Mouse (Mus musculus) forebrain, embryonic 10.5 days (tissue): Measurements from ENCODE around the gene Pigm. TPM values are rescaled to one million over a fixed set of nuclear protein-coding genes. Genes with fewer than 3 reads are reported as not detected.
A peak's percentile ranks its signal among the peaks of the same experiment; 100 is the strongest.

Experiments
- DNase-seq: peaks from one replicate; pipeline ENCODE4 v3.0.0-alpha.2; 2017; ENCODE audit warnings: low spot score; ENCODE audit errors: extremely low spot score
- H3K27ac ChIP-seq: fragments of 300-500 bp; sonication (generic); 2 replicates; pipeline ENCODE4 v1.5.1; 2016; ENCODE audit warnings: mild to moderate bottlenecking
- H3K27me3 ChIP-seq: fragments of 300-500 bp; sonication (generic); 2 replicates; pipeline ENCODE4 v1.6.1; 2016; ENCODE audit warnings: mild to moderate bottlenecking; ENCODE audit not compliant: poor library complexity, severe bottlenecking
- H3K36me3 ChIP-seq: fragments of 300-500 bp; sonication (generic); replicated peaks from 2 replicates; pipeline ENCODE4 v1.6.1; 2016; ENCODE audit warnings: mild to moderate bottlenecking, moderate library complexity
- H3K4me1 ChIP-seq: fragments of 300-500 bp; sonication (generic); 2 replicates; pipeline ENCODE4 v1.6.1; 2016
- H3K4me3 ChIP-seq: fragments of 300-500 bp; sonication (generic); 2 replicates; pipeline ENCODE4 v1.5.1; 2016; ENCODE audit warnings: mild to moderate bottlenecking, moderate library complexity
- H3K9me3 ChIP-seq: fragments of 300-500 bp; sonication (generic); 2 replicates; pipeline ENCODE4 v1.6.1; 2016; ENCODE audit warnings: mild to moderate bottlenecking, moderate library complexity
- WGBS: fragments of 180-500 bp; shearing (Covaris S2); methylation state at CpG from one replicate; pipeline ENCODE4 v1.1.7; 2016; 5-methylcytosine and 5-hydroxymethylcytosine counted together
- polyA plus RNA-seq: library from polyadenylated mRNA; unstranded; fragments of >200 nt; fragmentation: Nextera tagmentation; extraction: Ambion mirVana; gene quantifications from 2 replicates; pipeline ENCODE4 v1.2.1, GENCODE M21; 2016

Pigm gene
- polyA plus RNA-seq, 1 experiment from 2014 or later = 10.8 TPM

GRCm38 (mm10) chr1:172340729-172341321 lies 35.5 kb upstream of the Pigm start, which contains the start of gene Kcnj10:
Gene Kcnj10, plus strand, starts transcription at chr1:172341210.
- no peaks in the 10 kb centered on the region for H3K9me3 ChIP-seq
- WGBS = 3% methylated on average over 38 of the region's 38 CpGs
- peak; percentile 86 for DNase-seq
- H3K36me3 ChIP-seq = no peaks in the 10 kb centered on the region
- peaks cover 60% of the 10 kb centered on the region for H3K27me3 ChIP-seq
- H3K4me3 ChIP-seq = peak within 1 kb of the TSS; percentile 63
- H3K4me1 ChIP-seq = peaks cover 48% of the 10 kb centered on the region
- H3K27ac ChIP-seq = peak within 1 kb of the TSS; percentile 78

- H3K36me3 ChIP-seq = no peaks in the 10 kb centered on the region
- DNase-seq = no peak
- H3K27ac ChIP-seq = peak overlapping the region; percentile 78
These were observed 35.0 kb upstream of the Pigm start for GRCm38 (mm10) chr1:172341386-172341785.

DNA sequence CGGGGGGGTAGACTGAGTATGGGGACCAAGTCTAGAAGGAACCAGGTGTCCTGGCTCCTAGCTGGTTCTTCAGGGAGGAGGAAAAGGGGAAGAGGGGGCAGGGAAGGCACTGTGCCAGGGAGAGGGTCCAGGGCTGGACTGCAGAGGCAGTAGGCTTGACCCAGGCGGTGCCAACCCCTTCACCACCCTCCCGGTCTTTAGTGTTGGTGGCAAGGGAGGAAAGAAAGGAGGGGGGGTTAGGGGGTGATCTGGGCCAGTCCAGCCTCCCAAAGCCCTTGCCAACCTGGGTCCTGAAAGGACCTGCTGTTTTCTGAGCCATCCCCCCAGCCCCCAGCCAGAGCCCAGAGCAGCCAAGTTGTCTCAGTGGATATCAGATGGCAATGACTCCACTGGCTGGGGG lies 33.6 kb upstream of the Pigm start:
- peaks cover 49% of the 10 kb centered on the region for H3K4me1 ChIP-seq
- peak overlapping the region; percentile 53 for H3K27ac ChIP-seq
- H3K4me3 ChIP-seq = peak overlapping the region; percentile 12; the same call in 1 of the 2 replicates
- H3K9me3 ChIP-seq = no peaks in the 10 kb centered on the region
- no peak for DNase-seq
- peaks cover 53% of the 10 kb centered on the region for H3K27me3 ChIP-seq
- no peaks in the 10 kb centered on the region for H3K36me3 ChIP-seq
- 86% methylated on average over 3 of the region's 3 CpGs for WGBS

More at GRCm38 (mm10) chr1:172341386-172341785, 35.0 kb upstream of the Pigm start:
- Histone ChIP-seq H3K9me3 (no peaks in the 10 kb centered on the region), H3K27me3 (peaks cover 55% of the 10 kb centered on the region), H3K4me3 (peak overlapping the region; percentile 63), H3K4me1 (peaks cover 48% of the 10 kb centered on the region)
- 25% methylated on average over 10 of the region's 10 CpGs for WGBS

GRCm38 (mm10) chr1:172343914-172344313 lies 32.4 kb upstream of the Pigm start:
- Histone ChIP-seq H3K27ac (peak overlapping the region; percentile 53; the same call in 1 of the 2 replicates), H3K9me3 (no peaks in the 10 kb centered on the region), H3K4me3 (no peak overlapping the region), H3K27me3 (peaks cover 46% of the 10 kb centered on the region), H3K4me1 (peaks cover 58% of the 10 kb centered on the region), H3K36me3 (no peaks in the 10 kb centered on the region)
- no peak for DNase-seq
- 57% methylated on average over 3 of the region's 3 CpGs for WGBS

- H3K4me3 ChIP-seq = no peak overlapping the region
- H3K36me3 ChIP-seq = no peaks in the 10 kb centered on the region
- H3K9me3 ChIP-seq = no peaks in the 10 kb centered on the region
- DNase-seq = no peak
- H3K27ac ChIP-seq = peak overlapping the region; percentile 30; the same call in 1 of the 2 replicates
- WGBS = 91% methylated on average over 7 of the region's 7 CpGs
- peaks cover 37% of the 10 kb centered on the region for H3K27me3 ChIP-seq
- H3K4me1 ChIP-seq = peaks cover 67% of the 10 kb centered on the region
These were observed 31.5 kb upstream of the Pigm start for GRCm38 (mm10) chr1:172344820-172345219.

DNA sequence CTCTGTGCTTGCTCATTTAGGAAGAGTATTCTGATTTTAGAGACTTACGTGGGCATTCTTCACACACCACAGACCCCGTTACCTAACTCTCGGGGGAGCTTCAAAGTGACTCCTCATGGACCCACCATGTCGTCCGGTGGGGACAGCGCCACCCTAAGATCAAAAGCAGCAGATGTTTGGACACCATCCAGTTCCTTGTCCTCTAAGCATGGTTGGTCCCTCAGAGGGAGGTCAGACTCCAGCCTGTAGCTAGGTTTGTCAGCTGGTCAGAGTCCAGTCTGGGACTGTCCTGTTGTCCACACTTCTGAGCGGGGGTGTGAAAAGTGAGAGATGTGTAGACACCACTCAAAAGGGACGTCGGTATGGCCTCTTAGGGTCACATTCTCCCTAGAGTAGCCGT lies 29.6 kb upstream of the Pigm start:
- 83% methylated on average over 10 of the region's 10 CpGs for WGBS
- DNase-seq = no peak
- Histone ChIP-seq H3K4me3 (no peak overlapping the region), H3K4me1 (peaks cover 70% of the 10 kb centered on the region), H3K36me3 (no peaks in the 10 kb centered on the region), H3K27ac (peak overlapping the region; percentile 96), H3K9me3 (no peaks in the 10 kb centered on the region), H3K27me3 (peaks cover 23% of the 10 kb centered on the region)

- H3K27me3 ChIP-seq = peaks cover 23% of the 10 kb centered on the region
- H3K9me3 ChIP-seq = no peaks in the 10 kb centered on the region
- WGBS = 94% methylated on average over 12 of the region's 12 CpGs
- no peaks in the 10 kb centered on the region for H3K36me3 ChIP-seq
- H3K27ac ChIP-seq = peak overlapping the region; percentile 96
- no peak overlapping the region for H3K4me3 ChIP-seq
- DNase-seq = no peak
- H3K4me1 ChIP-seq = peaks cover 69% of the 10 kb centered on the region
These were observed 29.0 kb upstream of the Pigm start for GRCm38 (mm10) chr1:172347382-172347781.

- peaks cover 30% of the 10 kb centered on the region for H3K27me3 ChIP-seq
- H3K27ac ChIP-seq = peak overlapping the region; percentile 96
- peak overlapping the region; percentile 32 for H3K4me3 ChIP-seq
- H3K4me1 ChIP-seq = peaks cover 68% of the 10 kb centered on the region
- no peak for DNase-seq
- WGBS = 33% methylated on average over 5 of the region's 5 CpGs
- no peaks in the 10 kb centered on the region for H3K9me3 ChIP-seq
- H3K36me3 ChIP-seq = no peaks in the 10 kb centered on the region
These were observed 26.8 kb upstream of the Pigm start for GRCm38 (mm10) chr1:172349504-172349903.

DNA sequence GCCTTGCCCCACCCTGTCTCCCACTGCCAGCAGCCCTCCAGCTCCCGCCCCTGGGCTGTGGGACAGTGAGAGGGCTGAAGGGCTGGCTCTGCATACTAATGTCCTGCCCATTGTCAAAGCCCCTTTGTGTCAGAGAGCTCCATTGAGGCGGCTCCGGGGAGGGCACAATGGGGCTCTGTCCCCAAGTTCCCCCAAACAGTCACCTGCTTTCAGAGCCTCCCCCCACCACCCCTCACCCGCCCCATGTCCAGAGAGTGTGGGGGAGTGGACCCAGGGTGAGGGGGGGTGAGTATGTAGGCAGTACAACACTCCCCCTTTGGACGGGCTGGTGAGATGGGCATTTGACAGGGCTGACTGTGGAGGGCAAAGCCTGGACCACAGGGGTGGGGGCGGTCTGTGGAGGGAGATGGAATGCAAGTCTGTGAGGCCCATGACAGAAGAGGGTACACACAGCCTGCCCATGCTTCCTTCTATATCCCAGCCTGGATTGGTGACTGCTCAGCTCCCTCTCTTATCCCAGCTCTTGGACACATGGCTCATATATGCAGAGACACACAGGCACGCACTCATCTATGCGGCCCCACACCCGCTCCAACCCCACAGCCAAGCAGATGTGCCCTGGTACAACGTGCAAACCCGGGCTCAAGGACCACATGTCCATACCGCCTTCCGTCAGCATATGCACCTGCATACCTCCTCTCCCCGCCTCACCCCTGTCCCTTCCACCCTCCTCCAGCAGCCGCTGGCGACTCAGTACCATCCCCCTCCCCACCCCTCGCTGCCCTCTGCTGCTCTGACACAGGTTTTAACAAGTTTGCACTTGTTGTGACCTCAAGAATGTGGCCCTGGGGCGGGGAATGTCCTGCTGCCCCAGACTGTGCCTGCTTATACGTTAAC lies 26.2 kb upstream of the Pigm start:
- H3K27ac ChIP-seq = peak overlapping the region; percentile 96
- peaks cover 36% of the 10 kb centered on the region for H3K27me3 ChIP-seq
- H3K9me3 ChIP-seq = no peaks in the 10 kb centered on the region
- peaks cover 72% of the 10 kb centered on the region for H3K4me1 ChIP-seq
- DNase-seq = peak; percentile 89
- peak overlapping the region; percentile 32 for H3K4me3 ChIP-seq
- WGBS = 6% methylated on average over 19 of the region's 19 CpGs
- no peaks in the 10 kb centered on the region for H3K36me3 ChIP-seq

- Histone ChIP-seq H3K4me3 (no peak overlapping the region), H3K27ac (peak overlapping the region; percentile 96), H3K4me1 (peaks cover 91% of the 10 kb centered on the region), H3K36me3 (no peaks in the 10 kb centered on the region), H3K27me3 (peaks cover 47% of the 10 kb centered on the region), H3K9me3 (no peaks in the 10 kb centered on the region)
- WGBS = 81% methylated on average over 6 of the region's 6 CpGs
- no peak for DNase-seq
These were observed 24.3 kb upstream of the Pigm start for GRCm38 (mm10) chr1:172352001-172352400.

- Histone ChIP-seq H3K4me3 (no peak overlapping the region), H3K27ac (peak overlapping the region; percentile 96), H3K9me3 (no peaks in the 10 kb centered on the region), H3K27me3 (peaks cover 51% of the 10 kb centered on the region), H3K4me1 (peaks cover 94% of the 10 kb centered on the region), H3K36me3 (no peaks in the 10 kb centered on the region)
- WGBS = 87% methylated on average over 3 of the region's 3 CpGs
- no peak for DNase-seq
These were observed 23.9 kb upstream of the Pigm start for GRCm38 (mm10) chr1:172352453-172352852.

DNA sequence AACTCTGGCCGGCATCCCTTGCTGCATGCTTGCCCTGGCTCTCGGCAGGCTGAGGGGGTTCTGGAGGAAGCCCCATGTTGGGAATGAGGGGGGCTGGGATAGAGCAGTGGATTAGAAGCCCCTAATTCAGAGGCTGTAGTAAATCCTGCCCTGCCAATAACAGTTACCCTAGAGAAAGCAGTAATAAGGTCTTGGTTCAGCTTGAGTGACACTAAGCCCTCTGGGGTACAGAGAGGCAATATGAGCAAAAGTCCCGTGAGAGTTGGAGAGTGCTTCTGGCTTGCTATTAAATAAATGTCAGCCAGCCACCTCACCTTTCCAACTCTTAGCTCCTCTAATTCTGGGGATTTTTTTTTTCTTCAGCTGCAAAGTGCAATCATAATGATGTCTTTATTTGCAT lies 21.0 kb upstream of the Pigm start:
- 22% methylated on average over 3 of the region's 3 CpGs for WGBS
- H3K27ac ChIP-seq = peak overlapping the region; percentile 75
- H3K36me3 ChIP-seq = no peaks in the 10 kb centered on the region
- no peak overlapping the region for H3K4me3 ChIP-seq
- no peaks in the 10 kb centered on the region for H3K9me3 ChIP-seq
- H3K4me1 ChIP-seq = peaks cover 85% of the 10 kb centered on the region
- H3K27me3 ChIP-seq = peaks cover 57% of the 10 kb centered on the region
- DNase-seq = no peak

DNA sequence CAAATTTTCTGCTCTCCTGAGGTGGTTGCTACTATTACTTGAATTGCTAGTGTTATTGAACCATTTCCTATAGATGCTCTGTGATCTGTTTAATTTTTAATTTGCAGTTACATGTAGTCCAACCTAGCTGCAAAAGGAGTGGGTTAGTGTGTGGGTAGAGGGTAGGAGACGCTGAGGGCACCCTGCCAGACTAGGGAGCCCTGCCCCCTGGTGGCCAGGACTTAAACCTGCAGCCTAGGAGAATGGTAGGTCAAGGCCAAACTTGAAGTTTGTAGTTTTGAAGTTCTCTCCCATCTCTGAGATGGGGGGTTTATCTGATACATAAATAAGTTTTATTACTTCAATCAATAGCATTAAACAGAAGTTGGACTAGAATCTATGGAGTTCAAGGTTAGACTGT lies 18.8 kb upstream of the Pigm start:
- H3K27ac ChIP-seq = peak overlapping the region; percentile 40; the same call in 1 of the 2 replicates
- 14% methylated on average over 1 of the region's 1 CpGs for WGBS
- H3K27me3 ChIP-seq = peaks cover 44% of the 10 kb centered on the region
- H3K4me1 ChIP-seq = peaks cover 66% of the 10 kb centered on the region
- H3K36me3 ChIP-seq = no peaks in the 10 kb centered on the region
- DNase-seq = peak; percentile 53
- no peaks in the 10 kb centered on the region for H3K9me3 ChIP-seq
- no peak overlapping the region for H3K4me3 ChIP-seq
